Mouse (Mus musculus): Measurements from ENCODE around the gene Aatf.

DNA sequence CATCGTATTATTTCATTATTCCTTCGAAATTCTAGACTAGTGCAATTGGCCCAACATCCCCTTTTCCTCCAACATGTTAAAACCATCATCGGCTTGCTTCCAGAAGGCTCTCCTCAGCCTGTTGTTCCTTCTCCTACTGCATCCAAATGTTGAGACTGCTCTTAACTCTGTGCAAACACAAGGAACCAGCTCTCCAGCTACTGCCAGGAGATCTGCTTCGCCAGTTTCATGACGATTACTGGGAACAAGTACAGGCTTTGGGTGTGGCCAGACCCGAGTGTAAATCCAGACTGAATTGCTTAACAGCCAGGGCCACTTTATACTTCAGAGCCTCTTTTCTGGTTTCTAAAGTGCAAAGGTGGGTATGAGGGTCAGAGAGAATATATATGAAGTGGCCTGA is 124.0 kb downstream of the Aatf start:
- TF ChIP-seq CTCF (IDR thresholded peaks at IDR 0.05; ENCODE audit: borderline replicate concordance, extremely low read depth, insufficient read depth, insufficient read length) = no peak
- TF ChIP-seq POLR2A (IDR thresholded peaks at IDR 0.05; ENCODE audit: borderline replicate concordance, extremely low read depth, insufficient read depth, insufficient read length, poor library complexity, severe bottlenecking) = no peak

All from brain, embryonic 14.5 days (tissue).